Mouse (Mus musculus): ENCODE measurements around the gene Mblac1.
"Not testable (repeated sequence)": the region's sequence is repeated elsewhere in the genome, so short reads cannot be mapped to it uniquely, and the experiment has no call there.

GRCm38 (mm10) chr5:138216632-138217031, 22.5 kb downstream of the Mblac1 start:
- not testable (repeated sequence) for TF ChIP-seq CHD2 (IDR thresholded peaks at IDR 0.05; ENCODE audit: low read depth, low read length); ZC3H11A (IDR thresholded peaks at IDR 0.05; ENCODE audit: borderline replicate concordance, low read depth, low read length)

Measured in ES-E14 (cell line).